ENCODE assay signal across 7 mouse cellular contexts in genomic region chr3:135485128-135485899, GRCm38 (mm10). TPM values are rescaled to one million over a fixed set of nuclear protein-coding genes. Genes with fewer than 3 reads are reported as not detected.
DNase-seq lines count a peak whose midpoint lies in the region; ATAC-seq and TF ChIP-seq lines count a peak whose summit lies in the region.

Gene Manba, plus strand, starts transcription at chr3:135485611.

- TF ChIP-seq POLR2A in kidney, adult 2 months (IDR thresholded peaks at IDR 0.05; ENCODE audit: low read depth, low read length): peak; percentile 81
- no peak for TF ChIP-seq POLR2A in limb, embryonic 14.5 days (IDR thresholded peaks at IDR 0.05; ENCODE audit: borderline replicate concordance, extremely low read depth, insufficient read depth, insufficient read length)
- TF ChIP-seq POLR2A in spleen, adult 2 months (IDR thresholded peaks at IDR 0.05; ENCODE audit: low read depth, low read length): peak; percentile 11; the same call in 1 of the 2 replicates

- no peaks in the 10 kb centered on the region for H3K9me3 ChIP-seq in embryonic facial prominence, embryonic 10.5 days
- no peaks in the 10 kb centered on the region for H3K9me3 ChIP-seq in limb, embryonic 14.5 days (ENCODE audit: control insufficient read depth, low read length)
- no peaks in the 10 kb centered on the region for H3K9me3 ChIP-seq in midbrain, embryonic 16.5 days (replicated peaks; ENCODE audit: control insufficient read depth, low read length, poor library complexity, severe bottlenecking)

- WGBS in embryonic facial prominence, embryonic 10.5 days: 3% methylated on average over 48 of the region's 48 CpGs
- 2% methylated on average over 48 of the region's 48 CpGs for WGBS in kidney, adult 2 months
- 3% methylated on average over 48 of the region's 48 CpGs for WGBS in limb, embryonic 14.5 days
- WGBS in midbrain, embryonic 16.5 days: 1% methylated on average over 48 of the region's 48 CpGs
- WGBS in spleen, adult 2 months: 3% methylated on average over 48 of the region's 48 CpGs

- H3K4me3 ChIP-seq in embryonic facial prominence, embryonic 10.5 days: peak within 1 kb of the TSS; percentile 77
- peak within 1 kb of the TSS; percentile 85 for H3K4me3 ChIP-seq in kidney, adult 2 months (ENCODE audit: insufficient read depth, low read depth, low read length)
- H3K4me3 ChIP-seq in limb, embryonic 14.5 days (replicated peaks; ENCODE audit: low read length): peak within 1 kb of the TSS; percentile 50
- peak within 1 kb of the TSS; percentile 59 for H3K4me3 ChIP-seq in midbrain, embryonic 16.5 days (ENCODE audit: low read depth, low read length)
- H3K4me3 ChIP-seq in spleen, adult 2 months (ENCODE audit: extremely low read depth, insufficient read depth, insufficient read length): peak within 1 kb of the TSS; percentile 83

- H3K27ac ChIP-seq in embryonic facial prominence, embryonic 10.5 days (replicated peaks): peak within 1 kb of the TSS; percentile 60
- peak within 1 kb of the TSS; percentile 80 for H3K27ac ChIP-seq in kidney, adult 2 months (ENCODE audit: insufficient read depth, low read depth, low read length)
- H3K27ac ChIP-seq in limb, embryonic 14.5 days (replicated peaks; ENCODE audit: low read depth, low read length): no peak within 1 kb of the TSS
- H3K27ac ChIP-seq in midbrain, embryonic 16.5 days (ENCODE audit: low read length): no peak within 1 kb of the TSS
- H3K27ac ChIP-seq in spleen, adult 2 months (ENCODE audit: insufficient read depth, low read length): 0 out of 2 replicates have a peak within 1 kb of the TSS, but pooled peaks have one; percentile 39

- peak within 1 kb of the TSS; percentile 58 for H3K9ac ChIP-seq in limb, embryonic 14.5 days (ENCODE audit: low read depth, low read length, severe bottlenecking)
- peak within 1 kb of the TSS; percentile 72 for H3K9ac ChIP-seq in midbrain, embryonic 16.5 days (ENCODE audit: low read depth, low read length)

- peaks cover 28% of the 10 kb centered on the region; the same call in 1 of the 2 replicates for H3K27me3 ChIP-seq in embryonic facial prominence, embryonic 10.5 days (replicated peaks; ENCODE audit: low read depth, poor library complexity, severe bottlenecking)
- no peaks in the 10 kb centered on the region for H3K27me3 ChIP-seq in kidney, adult 2 months (replicated peaks; ENCODE audit: control insufficient read depth, insufficient read depth, low read length)
- no peaks in the 10 kb centered on the region for H3K27me3 ChIP-seq in limb, embryonic 14.5 days (ENCODE audit: control insufficient read depth, insufficient read depth, low read length)
- H3K27me3 ChIP-seq in midbrain, embryonic 16.5 days (ENCODE audit: control insufficient read depth, insufficient read depth, low read depth, low read length): no peaks in the 10 kb centered on the region
- H3K27me3 ChIP-seq in spleen, adult 2 months (ENCODE audit: control insufficient read depth, insufficient read depth, low read length): no peaks in the 10 kb centered on the region

- H3K36me3 ChIP-seq in embryonic facial prominence, embryonic 10.5 days (replicated peaks): no peaks in the 10 kb centered on the region
- H3K36me3 ChIP-seq in kidney, adult 2 months (ENCODE audit: control insufficient read depth, insufficient read depth, low read length): no peaks in the 10 kb centered on the region
- no peaks in the 10 kb centered on the region for H3K36me3 ChIP-seq in limb, embryonic 14.5 days (ENCODE audit: control insufficient read depth, insufficient read depth, low read length)
- H3K36me3 ChIP-seq in midbrain, embryonic 16.5 days (ENCODE audit: control insufficient read depth, insufficient read depth, low read length): no peaks in the 10 kb centered on the region
- H3K36me3 ChIP-seq in spleen, adult 2 months (ENCODE audit: control insufficient read depth, insufficient read depth, low read length): no peaks in the 10 kb centered on the region

- ATAC-seq in limb, embryonic 14.5 days (ENCODE audit: low FRiP score, low read depth): peak; percentile 77
- peak; percentile 95 for ATAC-seq in midbrain, embryonic 16.5 days

- H3K4me2 ChIP-seq in limb, embryonic 14.5 days (replicated peaks; ENCODE audit: low read depth, low read length, severe bottlenecking): peak within 1 kb of the TSS; percentile 96
- peak within 1 kb of the TSS; percentile 91 for H3K4me2 ChIP-seq in midbrain, embryonic 16.5 days (ENCODE audit: low read length)

- no peak for TF ChIP-seq CTCF in kidney, adult 2 months (conservative IDR thresholded peaks at IDR 0.05; ENCODE audit: insufficient read depth, insufficient read length, low read depth, low read length)
- TF ChIP-seq CTCF in spleen, adult 2 months (IDR thresholded peaks at IDR 0.05; ENCODE audit: extremely low read depth, insufficient read depth, insufficient read length, insufficient replicate concordance): no peak

- peak; percentile 92 for DNase-seq in adrenal gland, postnatal 10 days
- peak; percentile 82 for DNase-seq in embryonic facial prominence, embryonic 10.5 days (ENCODE audit: low spot score)
- DNase-seq in heart, adult 18-20 months: peak; percentile 88 to 89
- DNase-seq in kidney, adult 2 months: peak; percentile 93
- DNase-seq in limb, embryonic 14.5 days (ENCODE audit: low spot score): peak; percentile 11
- DNase-seq in spleen, adult 2 months (ENCODE audit: low read depth in 1 of 2, low spot score in 2 of 2): peak; percentile 17 to 74

- H3K4me1 ChIP-seq in embryonic facial prominence, embryonic 10.5 days: peaks cover 14% of the 10 kb centered on the region
- H3K4me1 ChIP-seq in kidney, adult 2 months (ENCODE audit: control insufficient read depth, insufficient read depth, low read length): peaks cover 19% of the 10 kb centered on the region
- no peaks in the 10 kb centered on the region for H3K4me1 ChIP-seq in limb, embryonic 14.5 days (ENCODE audit: control insufficient read depth, insufficient read depth, low read length)
- H3K4me1 ChIP-seq in midbrain, embryonic 16.5 days (ENCODE audit: control insufficient read depth, insufficient read depth, low read length): peaks cover 3% of the 10 kb centered on the region; the same call in 1 of the 2 replicates
- peaks cover 3% of the 10 kb centered on the region; the same call in 1 of the 2 replicates for H3K4me1 ChIP-seq in spleen, adult 2 months (ENCODE audit: control insufficient read depth, insufficient read depth, insufficient read length)

RNA-seq across cellular contexts. Expression of gene Manba, which starts in this region (rescaled TPM):
- 10 to 100 TPM; 12.9 to 18.6 TPM for total RNA-seq in adrenal gland, postnatal 10 days (2021)
- 3.3 and 3.5 TPM in 2 replicates for polyA plus RNA-seq in embryonic facial prominence, embryonic 10.5 days (2016; fragmentation: Nextera tagmentation; extraction: Ambion mirVana)
- 10 to 100 TPM; 15.0 to 17.5 TPM for total RNA-seq in heart, adult 18-20 months (2021)
- polyA plus RNA-seq in kidney, adult 2 months (2012; rRNA removed): 23.6 and 25.8 TPM in 2 replicates
- 3.3 and 4.2 TPM in 2 replicates for polyA plus RNA-seq in limb, embryonic 14.5 days (2012; rRNA removed)
- polyA plus RNA-seq in limb, embryonic 14.5 days (2014; fragmentation: Nextera tagmentation; extraction: Ambion mirVana): 6.5 and 7.6 TPM in 2 replicates
- polyA plus RNA-seq in midbrain, embryonic 16.5 days (2015; fragmentation: Nextera tagmentation; extraction: Ambion mirVana): 8.4 and 8.6 TPM in 2 replicates
- 4.4 and 5.1 TPM in 2 replicates for polyA plus RNA-seq in spleen, adult 2 months (2012; rRNA removed)

Comparison
In these comparisons a context has a peak if more than half of its experiments do, and no peak if none do; other contexts are left out.
1. DNase-seq: peak in every context shown above with its lines; median percentile 93 in kidney, adult 2 months; 92 in adrenal gland, postnatal 10 days; 88 in heart, adult 18-20 months; 82 in embryonic facial prominence, embryonic 10.5 days; 46 in spleen, adult 2 months; 11 in limb, embryonic 14.5 days.
2. H3K27ac ChIP-seq: peak in embryonic facial prominence, embryonic 10.5 days (single experiment), kidney, adult 2 months (single experiment) and spleen, adult 2 months (single experiment); none in limb, embryonic 14.5 days (single experiment) and midbrain, embryonic 16.5 days (single experiment).
3. Peak in every context shown above with its lines, with median percentiles within 50 percentile points of each other: H3K4me3 ChIP-seq.